Mouse (Mus musculus) kidney, embryonic 14.5 days (tissue): ENCODE measurements around the gene Slc39a11. TPM values are rescaled to one million over a fixed set of nuclear protein-coding genes. Genes with fewer than 3 reads are reported as not detected.

Source experiments
- ATAC-seq: fragments of 200-750 bp; cut with Nextera tagmentation; 2 replicates; pipeline ENCODE4 v1.8.0; 2017; ENCODE audit warnings: moderate number of reproducible peaks, mild to moderate bottlenecking, moderate TSS enrichment, moderate library complexity; ENCODE audit not compliant: low FRiP score, low TSS enrichment
- H3K27ac ChIP-seq: fragments of 300-500 bp; sonication (generic); 2 replicates; pipeline ENCODE4 v1.5.1; 2014; ENCODE audit warnings: low read depth, mild to moderate bottlenecking, low read length, moderate library complexity, mixed read lengths
- H3K27me3 ChIP-seq: fragments of 300-500 bp; sonication (generic); 2 replicates; pipeline ENCODE4 v1.6.1; 2014; ENCODE audit warnings: mild to moderate bottlenecking, low read length; ENCODE audit not compliant: control insufficient read depth, insufficient read depth
- H3K36me3 ChIP-seq: fragments of 300-500 bp; sonication (generic); 2 replicates; pipeline ENCODE4 v1.6.1; 2014; ENCODE audit warnings: low read length, mixed read lengths; ENCODE audit not compliant: control insufficient read depth, insufficient read depth
- H3K4me1 ChIP-seq: fragments of 300-500 bp; sonication (generic); 2 replicates; pipeline ENCODE4 v1.6.1; 2014; ENCODE audit warnings: low read length, mixed read lengths; ENCODE audit not compliant: control insufficient read depth, insufficient read depth
- H3K4me2 ChIP-seq: fragments of 300-500 bp; sonication (generic); replicated peaks from 2 replicates; pipeline ENCODE4 v1.6.1; 2014; ENCODE audit warnings: low read depth, mild to moderate bottlenecking, low read length
- H3K4me3 ChIP-seq: fragments of 300-500 bp; sonication (generic); 2 replicates; pipeline ENCODE4 v1.5.1; 2014; ENCODE audit warnings: mild to moderate bottlenecking, low read length
- H3K9ac ChIP-seq: fragments of 300-500 bp; sonication (generic); 2 replicates; pipeline ENCODE4 v1.6.1; 2014; ENCODE audit warnings: low read depth, mild to moderate bottlenecking, low read length, moderate library complexity
- H3K9me3 ChIP-seq: fragments of 300-500 bp; sonication (generic); 2 replicates; pipeline ENCODE4 v1.6.1; 2016; ENCODE audit warnings: low read length; ENCODE audit not compliant: control insufficient read depth
- WGBS: fragments of 180-500 bp; shearing (Covaris S2); extraction: QIAGEN DNeasy Blood & Tissue Kit; methylation state at CpG from one replicate; pipeline ENCODE4 v1.1.7; 2014; 5-methylcytosine and 5-hydroxymethylcytosine counted together
- polyA plus RNA-seq: library from polyadenylated mRNA; unstranded; fragments of >200 nt; fragmentation: Nextera tagmentation; extraction: Ambion mirVana; gene quantifications from 2 replicates; pipeline ENCODE4 v1.2.1, GENCODE M21; 2014

Slc39a11 gene
- polyA plus RNA-seq, 1 experiment from 2014 or later: 16.4 TPM

DNA sequence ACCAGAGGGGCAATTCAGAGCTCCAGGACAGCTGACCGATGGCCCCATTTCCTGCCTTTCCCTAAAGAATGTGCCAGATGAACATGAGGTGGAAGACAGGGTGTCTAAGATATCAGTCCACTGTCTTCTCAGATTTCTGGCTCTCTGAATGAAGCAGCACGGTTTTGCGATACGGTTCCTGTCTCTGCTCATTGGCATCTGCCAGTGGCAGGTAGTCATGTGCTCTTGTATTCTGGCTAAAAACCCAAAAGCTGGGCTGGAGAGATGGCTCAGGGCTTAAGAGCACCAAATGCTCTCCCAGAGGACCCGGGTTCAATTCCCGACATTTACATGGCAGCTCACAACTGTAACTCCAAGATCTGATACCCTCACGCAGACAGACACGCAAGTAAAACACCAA, 108.8 kb downstream of the Slc39a11 start:
- 85% methylated on average over 8 of the region's 8 CpGs for WGBS

DNA sequence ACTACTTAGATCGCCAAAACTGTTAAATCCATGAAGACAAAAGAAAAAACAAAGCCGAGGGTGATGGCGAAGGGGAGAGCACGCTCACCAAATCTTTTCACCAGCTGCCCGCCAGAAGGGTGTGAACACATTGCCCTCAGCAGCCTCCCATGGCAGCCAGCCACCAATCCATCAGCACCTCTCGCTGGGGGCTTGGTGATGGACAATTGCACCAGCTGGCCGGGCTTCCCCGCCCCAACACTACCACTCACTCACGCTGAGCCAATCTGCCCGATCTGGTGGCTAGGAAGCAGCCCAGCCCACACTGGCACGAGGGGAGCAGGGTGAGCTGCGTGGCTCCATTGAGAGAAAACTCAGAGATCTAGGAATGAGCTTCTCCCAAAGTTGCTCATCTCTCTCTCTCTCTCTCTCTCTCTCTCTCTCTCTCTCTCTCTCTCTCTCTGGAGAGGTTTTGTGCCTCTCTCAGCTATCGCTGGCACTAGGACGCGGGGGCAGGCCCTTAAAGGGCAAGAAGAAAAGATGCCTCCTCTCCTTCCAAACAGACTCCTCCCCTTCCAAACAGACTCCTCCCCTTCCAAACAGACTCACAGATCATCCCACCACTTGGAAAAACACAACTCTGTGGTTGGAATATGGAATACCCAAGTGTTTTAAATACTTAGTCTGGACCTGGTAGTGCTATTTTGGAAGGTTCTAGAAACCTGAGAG, 110.2 kb downstream of the Slc39a11 start:
- ATAC-seq: no peak
- no peaks in the 10 kb centered on the region for H3K4me1 ChIP-seq
- H3K9ac ChIP-seq: no peak overlapping the region
- H3K27ac ChIP-seq: no peak overlapping the region
- WGBS: 39% methylated on average over 15 of the region's 15 CpGs
- H3K4me2 ChIP-seq: no peak overlapping the region
- no peaks in the 10 kb centered on the region for H3K36me3 ChIP-seq
- no peak overlapping the region for H3K4me3 ChIP-seq
- H3K9me3 ChIP-seq: no peaks in the 10 kb centered on the region
- no peaks in the 10 kb centered on the region for H3K27me3 ChIP-seq

More for the DNA sequence above, 108.8 kb downstream of the Slc39a11 start:
- no peaks in the 10 kb centered on the region for H3K9me3 ChIP-seq
- H3K36me3 ChIP-seq: no peaks in the 10 kb centered on the region
- H3K4me2 ChIP-seq: no peak overlapping the region
- no peak overlapping the region for H3K27ac ChIP-seq
- peaks cover 4% of the 10 kb centered on the region; the same call in 1 of the 2 replicates for H3K4me1 ChIP-seq
- no peak for ATAC-seq
- H3K9ac ChIP-seq: no peak overlapping the region
- H3K27me3 ChIP-seq: no peaks in the 10 kb centered on the region
- no peak overlapping the region for H3K4me3 ChIP-seq

DNA sequence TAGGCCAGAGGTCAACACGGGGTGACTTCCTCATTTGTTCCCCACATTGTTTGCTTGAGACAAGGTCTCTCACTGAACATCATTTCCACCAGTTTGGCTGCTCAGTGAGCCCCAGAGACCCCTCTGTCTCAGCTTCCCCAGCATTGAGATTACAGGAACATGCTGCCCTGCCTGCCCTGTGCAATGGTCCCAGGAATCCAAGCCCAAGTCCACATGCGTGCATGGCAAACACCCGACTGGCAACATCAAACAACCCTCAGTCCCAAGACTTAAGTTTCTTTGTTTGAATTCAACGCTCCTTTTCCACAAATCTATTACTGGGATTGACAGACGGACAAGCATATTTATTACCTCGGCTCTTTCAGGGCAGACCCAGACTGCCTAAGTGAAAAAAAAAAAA, 110.8 kb downstream of the Slc39a11 start:
- Histone ChIP-seq H3K27me3 (no peaks in the 10 kb centered on the region), H3K4me3 (no peak overlapping the region), H3K4me1 (no peaks in the 10 kb centered on the region), H3K9ac (no peak overlapping the region), H3K27ac (no peak overlapping the region), H3K4me2 (no peak overlapping the region), H3K9me3 (no peaks in the 10 kb centered on the region), H3K36me3 (no peaks in the 10 kb centered on the region)
- no peak for ATAC-seq
- 66% methylated on average over 6 of the region's 6 CpGs for WGBS

DNA sequence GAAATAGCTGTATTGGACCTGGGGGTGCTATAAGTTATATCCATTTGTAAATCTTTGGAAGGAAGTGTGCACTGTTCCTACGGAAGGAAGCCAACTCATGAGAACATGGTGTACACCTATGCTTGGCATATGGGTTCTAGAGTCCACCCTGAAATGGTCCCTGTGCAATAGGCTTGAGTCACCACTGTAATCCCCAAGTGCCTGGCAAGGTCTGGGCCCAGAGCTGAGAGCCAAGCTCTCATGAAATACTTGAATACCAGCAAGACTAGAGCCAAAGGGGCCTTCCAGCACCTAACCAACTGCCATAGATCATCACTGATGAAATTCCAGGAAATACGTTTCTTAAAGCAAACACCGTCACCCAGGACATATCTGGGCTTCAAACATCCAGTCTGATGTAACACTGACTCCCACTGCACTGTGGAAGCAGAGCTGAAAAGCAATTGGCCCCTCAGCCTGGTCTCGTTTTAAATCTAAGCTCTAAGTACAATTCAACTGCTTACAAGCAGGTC, 111.4 kb downstream of the Slc39a11 start:
- no peak overlapping the region for H3K4me2 ChIP-seq
- H3K27me3 ChIP-seq: no peaks in the 10 kb centered on the region
- no peaks in the 10 kb centered on the region for H3K4me1 ChIP-seq
- H3K27ac ChIP-seq: no peak overlapping the region
- no peak overlapping the region for H3K4me3 ChIP-seq
- no peaks in the 10 kb centered on the region for H3K36me3 ChIP-seq
- 89% methylated on average over 4 of the region's 4 CpGs for WGBS
- ATAC-seq: no peak
- H3K9me3 ChIP-seq: no peaks in the 10 kb centered on the region
- H3K9ac ChIP-seq: no peak overlapping the region

DNA sequence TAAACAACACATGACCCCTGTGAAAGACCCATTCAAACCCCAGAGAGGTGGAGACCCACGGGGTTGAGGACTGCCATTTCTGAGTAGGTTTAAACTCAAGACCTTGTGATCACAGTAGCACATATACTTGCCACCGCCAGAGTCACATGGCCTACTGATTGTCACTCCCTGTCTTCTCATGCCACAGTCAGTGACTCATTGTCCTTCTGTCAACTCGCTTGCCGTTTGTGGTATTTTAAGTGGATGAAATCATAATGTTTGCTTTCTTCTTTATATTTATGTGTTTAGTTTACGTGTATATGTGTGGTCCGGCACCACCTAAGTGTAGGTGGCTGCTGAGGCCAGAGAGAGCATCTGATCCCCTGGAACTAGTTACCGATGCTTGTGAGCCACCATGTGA, 112.2 kb downstream of the Slc39a11 start:
- WGBS: 93% methylated on average over 7 of the region's 7 CpGs
- ATAC-seq: no peak

DNA sequence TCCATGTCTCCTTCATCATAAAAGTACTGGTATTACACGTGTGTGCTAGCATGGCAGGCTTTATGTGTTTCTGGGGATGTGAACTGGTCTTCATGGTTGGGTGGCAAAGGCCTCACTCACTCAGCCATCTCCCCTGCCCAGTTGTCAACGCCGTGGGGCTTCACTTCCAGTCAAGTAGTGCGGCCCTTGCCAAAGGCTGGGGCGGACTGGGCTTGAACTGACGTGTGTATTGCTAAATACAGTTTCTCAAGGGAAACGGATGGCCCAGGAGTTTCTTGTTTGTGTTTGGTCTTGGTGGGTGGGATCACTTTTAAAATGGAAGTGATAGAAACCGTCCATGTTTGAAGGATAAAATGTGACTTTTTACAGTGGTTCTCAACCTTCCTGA, 112.7 kb downstream of the Slc39a11 start:
- no peaks in the 10 kb centered on the region for H3K9me3 ChIP-seq
- H3K4me1 ChIP-seq: no peaks in the 10 kb centered on the region
- H3K9ac ChIP-seq: no peak overlapping the region
- H3K4me3 ChIP-seq: no peak overlapping the region
- no peak overlapping the region for H3K4me2 ChIP-seq
- no peak overlapping the region for H3K27ac ChIP-seq
- no peaks in the 10 kb centered on the region for H3K27me3 ChIP-seq
- WGBS: 76% methylated on average over 8 of the region's 8 CpGs
- ATAC-seq: no peak
- no peaks in the 10 kb centered on the region for H3K36me3 ChIP-seq

More for the DNA sequence above, 112.2 kb downstream of the Slc39a11 start:
- no peaks in the 10 kb centered on the region for H3K4me1 ChIP-seq
- H3K4me2 ChIP-seq: no peak overlapping the region
- no peak overlapping the region for H3K4me3 ChIP-seq
- H3K36me3 ChIP-seq: no peaks in the 10 kb centered on the region
- H3K9me3 ChIP-seq: no peaks in the 10 kb centered on the region
- no peaks in the 10 kb centered on the region for H3K27me3 ChIP-seq
- H3K27ac ChIP-seq: no peak overlapping the region
- H3K9ac ChIP-seq: no peak overlapping the region

DNA sequence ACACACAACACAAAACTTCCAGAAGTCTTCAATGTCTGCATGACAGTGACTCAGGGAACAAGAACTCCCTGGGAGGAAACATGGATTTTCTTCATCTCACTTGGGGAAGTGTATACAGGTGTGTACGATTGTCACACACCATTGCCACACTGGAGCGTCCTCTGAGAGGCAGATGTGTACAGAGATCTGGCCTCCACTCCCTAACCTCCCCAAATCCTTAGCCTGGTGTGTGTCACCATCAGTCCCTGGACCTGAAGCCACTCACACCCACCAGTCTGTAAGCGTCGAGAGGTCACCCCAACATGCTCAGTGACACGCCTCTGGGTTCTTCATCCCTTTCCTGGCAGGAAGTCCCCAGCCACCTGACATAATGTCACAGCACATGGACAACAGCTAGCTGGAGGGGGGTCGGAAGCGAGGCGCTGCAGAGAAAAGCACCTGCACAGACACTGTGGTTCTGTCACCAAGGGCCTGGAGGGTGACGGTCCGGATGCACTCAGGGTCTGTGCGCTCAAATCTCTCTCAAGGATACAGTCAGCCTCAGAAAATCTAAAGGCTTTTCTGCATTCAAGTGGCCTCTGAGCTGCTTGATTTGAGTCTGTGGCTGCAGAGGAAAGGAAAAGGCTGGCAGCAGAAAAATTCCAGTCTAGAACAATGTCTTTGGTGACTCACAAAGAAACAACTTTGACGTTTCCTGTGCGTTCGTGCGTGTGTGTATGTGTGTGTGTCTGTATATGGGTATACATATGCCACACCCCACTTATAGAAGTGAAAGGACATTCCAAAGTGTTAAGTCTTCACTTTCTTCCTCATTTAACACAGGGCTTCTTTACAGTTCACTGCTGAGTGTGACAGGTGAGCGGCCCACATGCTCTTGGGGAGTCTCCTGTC, 113.3 kb downstream of the Slc39a11 start:
- no peaks in the 10 kb centered on the region for H3K9me3 ChIP-seq
- no peak overlapping the region for H3K9ac ChIP-seq
- H3K4me3 ChIP-seq: no peak overlapping the region
- no peak overlapping the region for H3K27ac ChIP-seq
- 88% methylated on average over 16 of the region's 16 CpGs for WGBS
- no peaks in the 10 kb centered on the region for H3K27me3 ChIP-seq
- H3K4me2 ChIP-seq: no peak overlapping the region
- no peak for ATAC-seq
- H3K4me1 ChIP-seq: no peaks in the 10 kb centered on the region
- no peaks in the 10 kb centered on the region for H3K36me3 ChIP-seq

DNA sequence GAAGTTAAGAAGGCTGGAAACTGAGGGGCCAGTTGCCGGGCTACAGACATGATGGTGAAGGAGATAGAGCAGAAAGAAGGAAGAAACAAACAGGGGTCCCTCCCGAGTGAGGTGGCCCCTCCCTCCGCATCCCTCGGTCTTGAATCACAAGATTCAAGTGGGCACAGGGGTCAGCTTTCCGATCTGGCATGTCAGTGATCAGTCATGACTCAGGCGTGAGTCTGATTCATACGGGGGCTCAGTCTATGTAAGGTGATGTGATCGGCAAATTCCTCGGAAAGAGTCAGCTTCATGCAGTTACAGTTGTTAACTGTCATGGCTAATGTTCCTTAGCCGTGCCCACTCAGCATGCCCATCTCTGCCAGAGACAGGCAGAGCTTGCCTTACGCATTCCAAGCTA, 115.5 kb downstream of the Slc39a11 start:
- no peak for ATAC-seq
- no peak overlapping the region for H3K4me3 ChIP-seq
- no peak overlapping the region for H3K9ac ChIP-seq
- no peaks in the 10 kb centered on the region for H3K9me3 ChIP-seq
- H3K4me1 ChIP-seq: no peaks in the 10 kb centered on the region
- no peak overlapping the region for H3K27ac ChIP-seq
- WGBS: 76% methylated on average over 11 of the region's 11 CpGs
- no peaks in the 10 kb centered on the region for H3K27me3 ChIP-seq
- no peak overlapping the region for H3K4me2 ChIP-seq
- H3K36me3 ChIP-seq: no peaks in the 10 kb centered on the region

DNA sequence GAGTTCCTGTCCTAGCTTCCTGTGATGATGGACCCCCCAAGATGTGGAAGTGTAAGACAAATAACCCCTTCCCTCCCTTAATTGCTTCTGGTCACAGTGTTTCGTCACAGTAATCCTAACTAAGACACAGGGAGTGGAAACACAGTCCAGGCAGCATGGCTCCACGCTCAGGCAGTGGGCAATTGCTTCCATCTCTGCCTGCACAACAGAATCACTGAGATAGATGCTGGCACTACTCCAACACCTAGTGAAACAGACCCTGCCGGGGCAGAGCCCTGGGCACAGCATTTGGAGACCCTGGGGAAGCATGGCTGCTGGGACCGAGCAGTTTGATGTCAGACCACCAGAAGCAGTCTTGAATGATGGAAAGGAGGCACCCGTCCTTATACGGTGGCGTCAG, 115.9 kb downstream of the Slc39a11 start:
- ATAC-seq: no peak
- Histone ChIP-seq H3K4me3 (no peak overlapping the region), H3K4me2 (no peak overlapping the region), H3K36me3 (no peaks in the 10 kb centered on the region), H3K27ac (no peak overlapping the region), H3K9me3 (no peaks in the 10 kb centered on the region), H3K4me1 (no peaks in the 10 kb centered on the region), H3K9ac (no peak overlapping the region), H3K27me3 (no peaks in the 10 kb centered on the region)
- WGBS: 59% methylated on average over 7 of the region's 7 CpGs
